Mouse (Mus musculus) kidney, embryonic 16.5 days (tissue): Measurements from ENCODE around the gene Gm43517. TPM values are rescaled to one million over a fixed set of nuclear protein-coding genes. Genes with fewer than 3 reads are reported as not detected.
A peak's percentile ranks its signal among the peaks of the same experiment; 100 is the strongest.

ENCODE experiments used
- ATAC-seq: fragments of 200-750 bp; cut with Nextera tagmentation; 2 replicates; pipeline ENCODE4 v1.8.0; 2017; ENCODE audit warnings: moderate TSS enrichment; ENCODE audit not compliant: low FRiP score, low TSS enrichment
- H3K27ac ChIP-seq: fragments of 300-500 bp; sonication (generic); 2 replicates; pipeline ENCODE4 v1.5.1; 2014; ENCODE audit warnings: low read length
- H3K27me3 ChIP-seq: fragments of 300-500 bp; sonication (generic); 2 replicates; pipeline ENCODE4 v1.6.1; 2014; ENCODE audit warnings: low read length, control low read depth, mixed read lengths; ENCODE audit not compliant: insufficient read depth
- H3K36me3 ChIP-seq: fragments of 300-500 bp; sonication (generic); 2 replicates; pipeline ENCODE4 v1.6.1; 2014; ENCODE audit warnings: low read length, control low read depth, mixed read lengths; ENCODE audit not compliant: insufficient read depth
- H3K4me1 ChIP-seq: fragments of 300-500 bp; sonication (generic); 2 replicates; pipeline ENCODE4 v1.6.1; 2014; ENCODE audit warnings: low read length, control low read depth, mixed read lengths; ENCODE audit not compliant: insufficient read depth
- H3K4me2 ChIP-seq: fragments of 300-500 bp; sonication (generic); replicated peaks from 2 replicates; pipeline ENCODE4 v1.6.1; 2014; ENCODE audit warnings: low read depth, low read length
- H3K4me3 ChIP-seq: fragments of 300-500 bp; sonication (generic); 2 replicates; pipeline ENCODE4 v1.5.1; 2014; ENCODE audit warnings: mild to moderate bottlenecking, low read length
- H3K9ac ChIP-seq: fragments of 300-500 bp; sonication (generic); replicated peaks from 2 replicates; pipeline ENCODE4 v1.6.1; 2014; ENCODE audit warnings: low read length
- H3K9me3 ChIP-seq: fragments of 300-500 bp; sonication (generic); 2 replicates; pipeline ENCODE4 v1.6.1; 2016; ENCODE audit warnings: low read length, control low read depth
- WGBS: fragments of 180-500 bp; shearing (Covaris S2); extraction: QIAGEN DNeasy Blood & Tissue Kit; methylation state at CpG from one replicate; pipeline ENCODE4 v1.1.7; 2014; 5-methylcytosine and 5-hydroxymethylcytosine counted together
- polyA plus RNA-seq: library from polyadenylated mRNA; unstranded; fragments of >200 nt; fragmentation: Nextera tagmentation; extraction: Ambion mirVana; gene quantifications from 2 replicates; pipeline ENCODE4 v1.2.1, GENCODE M21; 2015

Gm43517 gene
- polyA plus RNA-seq, 1 experiment from 2014 or later, result not detected

GRCm38 (mm10) chr12:49377281-49377970 lies 7.5 kb upstream of the Gm43517 start:
- Histone ChIP-seq H3K36me3 (no peaks in the 10 kb centered on the region), H3K4me3 (no peak overlapping the region), H3K9me3 (no peaks in the 10 kb centered on the region), H3K9ac (no peak overlapping the region), H3K27ac (no peak overlapping the region), H3K4me2 (no peak overlapping the region), H3K4me1 (0 out of 2 replicates have a peak, but pooled peaks cover 7% of the 10 kb centered on the region), H3K27me3 (peaks cover 95% of the 10 kb centered on the region)
- no peak for ATAC-seq
- 1% methylated on average over 15 of the region's 15 CpGs for WGBS

- Histone ChIP-seq H3K4me2 (no peak overlapping the region), H3K27ac (no peak overlapping the region), H3K4me1 (peaks cover 18% of the 10 kb centered on the region), H3K9me3 (no peaks in the 10 kb centered on the region), H3K36me3 (no peaks in the 10 kb centered on the region), H3K9ac (no peak overlapping the region), H3K27me3 (peaks cover 95% of the 10 kb centered on the region), H3K4me3 (no peak overlapping the region)
- ATAC-seq, result no peak
- WGBS, result 0% methylated on average over 1 of the region's 1 CpGs
Observed at GRCm38 (mm10) chr12:49378920-49379319, 6.1 kb upstream of the Gm43517 start.

DNA sequence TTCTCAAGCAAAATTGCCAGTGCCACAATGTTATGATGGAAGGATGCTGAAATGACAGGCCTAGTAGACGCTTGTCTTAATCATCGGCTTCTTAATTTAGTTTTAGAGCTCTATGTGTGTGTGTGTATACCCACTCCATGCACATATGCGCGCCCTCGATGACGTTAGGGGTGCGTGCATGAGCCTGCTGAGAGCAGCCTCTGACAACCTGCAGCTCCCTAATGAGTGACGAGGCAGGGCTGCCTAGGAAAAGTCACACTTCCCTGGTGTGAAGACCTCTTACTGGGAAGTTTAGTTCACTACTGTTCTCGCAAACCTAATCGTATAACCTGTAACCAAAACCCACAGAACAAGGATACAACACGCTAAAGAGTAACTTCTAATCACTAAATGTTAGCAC lies 5.5 kb upstream of the Gm43517 start:
- no peak overlapping the region for H3K4me3 ChIP-seq
- no peaks in the 10 kb centered on the region for H3K9me3 ChIP-seq
- no peak overlapping the region for H3K4me2 ChIP-seq
- H3K27ac ChIP-seq, result no peak overlapping the region
- 6% methylated on average over 11 of the region's 11 CpGs for WGBS
- peaks cover 13% of the 10 kb centered on the region for H3K4me1 ChIP-seq
- H3K27me3 ChIP-seq, result peaks cover 95% of the 10 kb centered on the region
- no peak for ATAC-seq
- no peaks in the 10 kb centered on the region for H3K36me3 ChIP-seq
- no peak overlapping the region for H3K9ac ChIP-seq

GRCm38 (mm10) chr12:49380442-49380841 lies 4.5 kb upstream of the Gm43517 start:
- H3K4me1 ChIP-seq, result peaks cover 11% of the 10 kb centered on the region
- H3K4me3 ChIP-seq, result no peak overlapping the region
- no peak overlapping the region for H3K27ac ChIP-seq
- H3K4me2 ChIP-seq, result no peak overlapping the region
- no peaks in the 10 kb centered on the region for H3K36me3 ChIP-seq
- no peak for ATAC-seq
- no peak overlapping the region for H3K9ac ChIP-seq
- 1% methylated on average over 4 of the region's 4 CpGs for WGBS
- H3K9me3 ChIP-seq, result no peaks in the 10 kb centered on the region
- peaks cover 98% of the 10 kb centered on the region for H3K27me3 ChIP-seq

DNA sequence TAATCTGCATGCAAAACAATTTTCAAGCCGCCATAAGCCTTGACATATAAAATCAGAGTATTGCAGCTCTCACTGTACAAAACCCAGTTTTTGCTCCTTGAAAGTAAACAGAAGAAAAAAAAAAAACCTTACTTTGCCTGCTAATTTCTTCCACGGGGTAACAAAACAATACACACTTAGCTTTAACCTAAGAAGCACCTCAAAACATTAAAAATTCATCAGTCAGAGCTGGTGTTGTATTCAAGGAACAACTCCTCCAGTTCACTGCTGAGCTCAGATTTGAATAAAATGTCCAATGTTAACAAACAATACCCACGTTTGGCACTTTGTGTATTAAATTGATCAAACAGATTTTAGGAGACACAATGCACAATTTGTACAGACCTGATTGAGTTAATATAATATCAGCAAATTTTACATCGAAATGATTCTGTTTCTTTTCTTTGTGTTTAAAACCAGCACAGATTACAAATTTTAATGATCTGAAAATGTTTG lies 3.9 kb upstream of the Gm43517 start:
- no peak for ATAC-seq
- Histone ChIP-seq H3K36me3 (no peaks in the 10 kb centered on the region), H3K9ac (no peak overlapping the region), H3K27ac (no peak overlapping the region), H3K4me2 (no peak overlapping the region), H3K4me1 (peaks cover 11% of the 10 kb centered on the region), H3K9me3 (no peaks in the 10 kb centered on the region), H3K4me3 (no peak overlapping the region), H3K27me3 (peaks cover 98% of the 10 kb centered on the region)
- 4% methylated on average over 4 of the region's 4 CpGs for WGBS

GRCm38 (mm10) chr12:49381721-49382365 lies 3.1 kb upstream of the Gm43517 start:
- no peaks in the 10 kb centered on the region for H3K36me3 ChIP-seq
- peaks cover 91% of the 10 kb centered on the region for H3K27me3 ChIP-seq
- no peak overlapping the region for H3K9ac ChIP-seq
- H3K27ac ChIP-seq, result no peak overlapping the region
- H3K4me2 ChIP-seq, result no peak overlapping the region
- 3% methylated on average over 19 of the region's 19 CpGs for WGBS
- no peak for ATAC-seq
- peaks cover 11% of the 10 kb centered on the region for H3K4me1 ChIP-seq
- no peaks in the 10 kb centered on the region for H3K9me3 ChIP-seq
- H3K4me3 ChIP-seq, result no peak overlapping the region

GRCm38 (mm10) chr12:49382565-49383520 lies 2.1 kb upstream of the Gm43517 start, which contains the start of gene Foxg1:
Gene Foxg1 (plus strand): TSS chr12:49382660.
- Histone ChIP-seq H3K4me3 (peak within 1 kb of the TSS; percentile 40), H3K9me3 (no peaks in the 10 kb centered on the region), H3K36me3 (no peaks in the 10 kb centered on the region), H3K27me3 (peaks cover 83% of the 10 kb centered on the region), H3K9ac (no peak within 1 kb of the TSS), H3K4me1 (peaks cover 11% of the 10 kb centered on the region), H3K4me2 (peak within 1 kb of the TSS; percentile 48), H3K27ac (no peak within 1 kb of the TSS)
- ATAC-seq, result 0 out of 2 replicates have a peak, but pooled peaks have one; percentile 8
- under 1% methylated on average over 61 of the region's 61 CpGs for WGBS

DNA sequence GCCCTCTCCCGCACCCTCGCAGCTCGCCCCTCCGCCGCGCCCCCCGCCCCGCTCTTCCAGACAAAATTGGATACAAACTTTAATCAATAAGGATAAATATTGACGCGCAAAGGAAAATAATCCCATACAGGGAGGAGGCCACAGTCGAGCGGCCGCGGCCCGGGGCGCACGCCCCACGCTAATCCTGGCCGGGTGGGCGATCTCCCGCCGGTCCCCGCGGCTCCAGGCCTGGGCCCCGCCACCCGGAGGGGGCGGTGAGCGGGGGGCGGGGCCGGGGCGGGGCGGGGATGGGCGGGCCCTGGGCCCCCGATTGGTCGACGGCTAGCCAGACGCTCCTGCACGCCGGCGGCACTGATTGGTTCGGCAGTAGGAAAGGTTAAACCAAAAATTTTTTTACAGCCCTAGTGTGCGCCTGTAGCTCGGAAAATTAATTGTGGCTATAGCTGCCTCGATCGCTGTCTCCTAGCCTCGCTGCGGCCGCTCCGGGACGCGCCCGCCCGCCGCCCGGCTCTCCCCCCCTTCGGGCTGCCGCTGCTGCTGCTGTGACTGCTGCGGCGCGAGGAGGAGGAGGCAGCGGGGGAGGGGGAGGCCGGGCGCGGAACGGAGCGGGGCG lies 1.3 kb upstream of the Gm43517 start:
- no peaks in the 10 kb centered on the region for H3K9me3 ChIP-seq
- WGBS, result 0% methylated on average over 48 of the region's 67 CpGs
- ATAC-seq, result peak; percentile 69
- peak overlapping the region; percentile 40 for H3K4me3 ChIP-seq
- no peak overlapping the region for H3K27ac ChIP-seq
- H3K9ac ChIP-seq, result no peak overlapping the region
- no peaks in the 10 kb centered on the region for H3K36me3 ChIP-seq
- H3K4me1 ChIP-seq, result peaks cover 11% of the 10 kb centered on the region
- peak overlapping the region; percentile 48 for H3K4me2 ChIP-seq
- H3K27me3 ChIP-seq, result peaks cover 80% of the 10 kb centered on the region

DNA sequence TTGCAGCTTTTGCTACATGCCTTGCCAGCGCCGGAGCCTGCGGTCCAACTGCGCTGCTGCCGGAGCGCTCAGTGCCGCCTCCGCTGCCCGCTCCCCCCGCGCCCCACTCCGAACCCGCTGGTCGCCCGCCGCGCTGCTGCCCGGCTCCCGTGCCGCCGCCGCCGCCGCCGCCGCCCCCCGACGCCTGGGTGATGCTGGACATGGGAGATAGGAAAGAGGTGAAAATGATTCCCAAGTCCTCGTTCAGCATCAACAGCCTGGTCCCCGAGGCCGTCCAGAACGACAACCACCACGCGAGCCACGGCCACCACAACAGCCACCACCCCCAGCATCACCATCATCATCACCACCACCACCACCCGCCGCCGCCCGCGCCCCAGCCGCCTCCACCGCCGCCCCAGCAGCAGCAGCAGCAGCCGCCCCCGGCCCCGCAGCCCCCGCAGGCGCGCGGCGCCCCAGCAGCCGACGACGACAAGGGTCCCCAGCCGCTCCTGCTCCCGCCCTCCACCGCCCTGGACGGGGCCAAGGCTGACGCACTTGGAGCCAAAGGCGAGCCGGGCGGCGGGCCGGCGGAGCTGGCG lies 589 bp upstream of the Gm43517 start:
- peak; percentile 24; the same call in 1 of the 2 replicates for ATAC-seq
- Histone ChIP-seq H3K36me3 (no peaks in the 10 kb centered on the region), H3K9me3 (no peaks in the 10 kb centered on the region), H3K4me3 (peak overlapping the region; percentile 40), H3K4me2 (peak overlapping the region; percentile 48), H3K9ac (no peak overlapping the region), H3K4me1 (peaks cover 11% of the 10 kb centered on the region), H3K27ac (no peak overlapping the region), H3K27me3 (peaks cover 73% of the 10 kb centered on the region)
- WGBS, result under 1% methylated on average over 39 of the region's 66 CpGs
